Mouse (Mus musculus) thymus, adult 2 months (tissue): ENCODE measurements around the gene Hyou1. TPM values are rescaled to one million over a fixed set of nuclear protein-coding genes. Genes with fewer than 3 reads are reported as not detected.

Source experiments
- DNase-seq: peaks from one replicate; pipeline ENCODE4 v3.0.0; 2021
- H3K27ac ChIP-seq: fragments of 200-500 bp; 2 replicates; pipeline ENCODE4 v1.5.1; 2012; ENCODE audit warnings: low read length, control low read depth; ENCODE audit not compliant: control insufficient read depth, insufficient read depth
- H3K27me3 ChIP-seq: fragments of 200-500 bp; 2 replicates; pipeline ENCODE4 v1.6.1; 2012; ENCODE audit warnings: mild to moderate bottlenecking, low read length, moderate library complexity, mixed read lengths; ENCODE audit not compliant: control insufficient read depth, insufficient read depth
- H3K36me3 ChIP-seq: fragments of 200-500 bp; 2 replicates; pipeline ENCODE4 v1.6.1; 2012; ENCODE audit warnings: mild to moderate bottlenecking, low read length, moderate library complexity; ENCODE audit not compliant: control insufficient read depth, insufficient read depth
- H3K4me1 ChIP-seq: fragments of 200-500 bp; replicated peaks from 2 replicates; pipeline ENCODE4 v1.6.1; 2012; ENCODE audit warnings: low read length; ENCODE audit not compliant: control insufficient read depth, insufficient read depth
- H3K4me3 ChIP-seq: fragments of 200-500 bp; 2 replicates; pipeline ENCODE4 v1.5.1; 2012; ENCODE audit warnings: mild to moderate bottlenecking, low read length, control low read depth, moderate library complexity; ENCODE audit not compliant: control insufficient read depth, insufficient read depth
- CTCF ChIP-seq: fragments of 200-500 bp; IDR thresholded peaks from 2 replicates; pipeline ENCODE4 v1.5.1; 2012; ENCODE audit warnings: mild to moderate bottlenecking, control low read depth, low read length, moderate library complexity, borderline replicate concordance; ENCODE audit not compliant: control insufficient read depth, poor library complexity, insufficient read depth; ENCODE audit errors: extremely low read depth
- POLR2A ChIP-seq: fragments of 200-500 bp; IDR thresholded peaks from 2 replicates; pipeline ENCODE4 v1.6.1; 2012; ENCODE audit warnings: mild to moderate bottlenecking, low read length, control low read depth, moderate library complexity; ENCODE audit not compliant: control insufficient read depth, poor library complexity, insufficient read depth; ENCODE audit errors: extremely low read depth
- WGBS: fragments of 180-500 bp; shearing (Covaris S2); methylation state at CpG from one replicate; pipeline ENCODE4 v1.1.7; 2018; 5-methylcytosine and 5-hydroxymethylcytosine counted together
- polyA plus RNA-seq: library from polyadenylated mRNA; depleted of rRNA; stranded (reverse); fragments of >200 nt; gene quantifications from 2 replicates; pipeline ENCODE4 v1.2.3, GENCODE M21; 2012; rRNA removed

Hyou1 gene
- polyA plus RNA-seq, 1 experiment = 75.5 TPM

DNA sequence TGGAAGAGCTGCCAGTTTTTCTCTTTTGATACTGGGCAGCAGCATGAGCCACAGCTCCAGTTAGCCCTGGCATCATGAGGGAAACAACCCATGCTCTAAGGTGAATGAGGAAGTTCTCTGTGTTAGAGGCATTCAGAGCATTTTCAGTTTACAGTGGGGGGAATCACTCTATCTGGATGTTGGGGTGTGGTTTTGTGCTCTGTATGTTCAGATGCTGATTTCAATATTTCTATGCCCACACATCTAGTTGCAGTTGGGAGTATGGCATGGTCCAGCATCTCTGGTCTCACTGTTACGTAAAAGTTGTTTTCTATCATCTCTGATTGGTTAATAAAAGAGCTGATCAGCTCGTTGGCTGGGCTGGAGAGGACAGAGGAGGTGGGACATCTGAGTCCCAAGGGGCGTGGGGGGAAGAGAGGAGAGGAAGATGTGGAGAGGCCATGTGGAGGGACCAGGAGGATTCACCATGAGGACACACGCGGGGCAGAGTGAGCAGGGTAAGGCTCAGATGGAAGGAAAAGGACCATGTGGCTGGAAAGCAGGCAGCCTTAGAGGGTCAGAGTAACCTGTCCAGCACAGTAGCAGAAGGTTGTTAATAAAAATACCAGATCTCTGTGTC is 41.1 kb downstream of the Hyou1 start:
- DNase-seq = no peak
- no peak for TF ChIP-seq POLR2A
- TF ChIP-seq CTCF = no peak
- no peak overlapping the region for H3K4me3 ChIP-seq
- no peaks in the 10 kb centered on the region for H3K36me3 ChIP-seq
- peaks cover 6% of the 10 kb centered on the region for H3K4me1 ChIP-seq
- no peaks in the 10 kb centered on the region for H3K27me3 ChIP-seq
- 74% methylated on average over 5 of the region's 5 CpGs for WGBS
- H3K27ac ChIP-seq = no peak overlapping the region

DNA sequence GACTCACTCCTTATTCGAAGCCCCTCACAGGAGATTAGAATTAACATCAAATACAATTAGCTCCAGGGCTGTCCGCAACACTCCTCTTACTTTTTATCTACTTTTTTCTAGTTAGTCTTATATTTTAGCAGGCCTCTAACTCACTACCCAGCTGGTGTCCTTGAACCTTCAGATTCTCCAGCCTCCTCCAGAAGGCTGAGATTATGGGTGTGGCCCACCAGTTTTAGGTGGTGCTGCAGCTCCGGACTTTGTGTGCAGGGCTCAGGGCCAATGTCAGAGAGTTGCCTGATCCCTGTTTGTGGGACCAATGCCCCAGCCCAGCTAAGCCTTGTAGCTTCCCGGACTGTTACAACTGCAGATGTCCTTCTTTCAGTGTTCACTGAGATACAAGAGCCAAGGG is 44.3 kb downstream of the Hyou1 start:
- Histone ChIP-seq H3K27ac (no peak overlapping the region), H3K4me3 (no peak overlapping the region), H3K4me1 (no peaks in the 10 kb centered on the region), H3K27me3 (no peaks in the 10 kb centered on the region), H3K36me3 (no peaks in the 10 kb centered on the region)
- 83% methylated on average over 4 of the region's 4 CpGs for WGBS
- DNase-seq = no peak
- TF ChIP-seq CTCF (no peak), POLR2A (no peak)

DNA sequence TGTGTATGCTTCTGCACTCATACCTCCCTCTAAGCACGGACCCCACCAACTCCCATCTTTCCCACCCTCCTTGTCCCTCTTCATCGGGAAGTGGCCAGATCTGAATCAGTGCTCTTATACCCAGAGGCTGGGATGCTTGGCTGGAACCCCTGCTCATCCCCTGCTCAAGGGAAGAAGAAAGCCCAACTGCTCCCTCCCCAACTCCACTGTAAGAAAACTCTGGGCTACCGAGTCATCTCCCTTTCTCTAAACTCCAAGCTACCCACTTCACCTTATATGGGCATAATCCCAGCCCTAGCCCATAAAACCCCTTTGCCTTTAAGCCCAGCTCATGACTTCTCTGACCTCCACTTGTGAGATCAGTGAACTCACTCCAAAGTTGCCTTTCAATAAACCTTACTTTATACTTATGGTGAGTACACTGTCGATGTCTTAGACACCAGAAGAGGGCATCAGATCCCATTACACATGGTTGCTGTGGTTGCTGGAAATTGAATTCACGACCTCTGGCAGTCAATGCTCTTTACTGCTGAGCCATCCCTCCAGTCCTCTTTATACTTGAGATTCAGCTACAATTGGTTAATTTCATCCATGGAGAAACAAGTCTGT is 53.4 kb downstream of the Hyou1 start:
- WGBS = 51% methylated on average over 5 of the region's 5 CpGs
- no peaks in the 10 kb centered on the region for H3K27me3 ChIP-seq
- TF ChIP-seq POLR2A (no peak), CTCF (no peak)
- DNase-seq = no peak
- no peak overlapping the region for H3K4me3 ChIP-seq
- H3K4me1 ChIP-seq = no peaks in the 10 kb centered on the region; the same call in 1 of the 2 replicates
- no peaks in the 10 kb centered on the region for H3K36me3 ChIP-seq
- no peak overlapping the region for H3K27ac ChIP-seq

DNA sequence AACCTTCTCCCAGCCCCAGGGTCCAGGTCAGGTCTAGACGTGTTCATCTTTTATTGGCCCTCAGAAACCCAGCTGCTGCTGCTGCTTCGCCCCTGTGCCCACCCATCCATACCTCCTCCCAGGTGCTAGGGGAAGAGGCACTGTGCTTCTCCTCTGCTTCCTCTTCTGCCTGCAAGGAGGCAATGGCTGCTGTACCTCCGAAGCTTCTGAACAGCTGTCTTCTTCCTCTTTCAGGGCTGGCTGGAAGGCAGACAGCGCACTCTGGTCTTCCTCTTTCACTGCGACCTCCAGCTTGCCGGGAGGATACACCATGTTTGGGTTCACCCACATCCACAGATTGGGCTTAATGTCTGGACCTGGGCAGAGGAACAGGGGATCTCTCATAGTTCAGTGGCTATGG is 56.5 kb downstream of the Hyou1 start:
- Histone ChIP-seq H3K27me3 (no peaks in the 10 kb centered on the region), H3K4me3 (no peak overlapping the region), H3K36me3 (no peaks in the 10 kb centered on the region), H3K27ac (no peak overlapping the region), H3K4me1 (no peaks in the 10 kb centered on the region; the same call in 1 of the 2 replicates)
- DNase-seq = no peak
- no peak for TF ChIP-seq CTCF
- TF ChIP-seq POLR2A = no peak
- 14% methylated on average over 6 of the region's 6 CpGs for WGBS

DNA sequence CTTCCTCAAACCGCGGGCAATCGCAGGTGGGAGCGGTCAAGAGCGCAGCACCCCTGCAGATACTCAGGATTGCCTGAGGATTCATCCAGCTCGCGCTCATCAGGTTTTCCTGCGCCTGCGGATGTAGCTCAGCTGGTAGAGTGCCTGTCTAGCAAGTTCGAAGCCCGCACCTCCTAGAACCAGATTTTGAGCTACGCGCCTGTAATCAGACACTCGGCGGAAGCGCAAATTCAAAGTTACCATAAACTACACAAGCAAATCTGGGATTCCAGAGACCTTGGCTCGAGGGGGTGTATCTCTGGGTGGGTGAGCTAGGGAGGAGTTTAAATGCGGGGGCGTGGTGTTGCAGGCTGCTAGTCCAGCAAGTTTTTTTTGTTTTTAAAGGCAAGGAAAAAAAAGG is 61.7 kb downstream of the Hyou1 start, which contains the start of gene Foxr1:
Gene Foxr1 (minus strand): TSS at position 176 of the 400 bp plus-strand sequence.
- TF ChIP-seq POLR2A (no peak), CTCF (no peak)

More for the DNA sequence above, 61.7 kb downstream of the Hyou1 start, which contains the start of gene Foxr1:
- H3K27me3 ChIP-seq = no peaks in the 10 kb centered on the region
- H3K4me1 ChIP-seq = no peaks in the 10 kb centered on the region; the same call in 1 of the 2 replicates
- H3K27ac ChIP-seq = no peak within 1 kb of the TSS
- no peaks in the 10 kb centered on the region for H3K36me3 ChIP-seq
- DNase-seq = no peak
- WGBS = 94% methylated on average over 19 of the region's 19 CpGs
- H3K4me3 ChIP-seq = no peak within 1 kb of the TSS

Other genes with a start within 250 kb of the Hyou1 start
- gene Mcam, start 245.0 kb upstream of the Hyou1 start, polyA plus RNA-seq = 13.0 and 18.7 TPM in 2 replicates
- gene Cbl, start 145.4 kb upstream of the Hyou1 start, polyA plus RNA-seq = 132 and 194 TPM in 2 replicates
- 6.1 and 13.0 TPM in 2 replicates for gene Ccdc153, start 138.8 kb upstream of the Hyou1 start, polyA plus RNA-seq
- 0.55 and 0.59 TPM in 2 replicates for gene Pdzd3, start 128.0 kb upstream of the Hyou1 start, polyA plus RNA-seq
- 13.4 and 16.2 TPM in 2 replicates for gene Nlrx1, start 110.9 kb upstream of the Hyou1 start, polyA plus RNA-seq
- gene Abcg4, start 90.9 kb upstream of the Hyou1 start, polyA plus RNA-seq = 1.2 and 2.7 TPM in 2 replicates
- gene Hinfp, start 73.8 kb upstream of the Hyou1 start, polyA plus RNA-seq = 71.1 and 71.9 TPM in 2 replicates
- 94.1 and 110 TPM in 2 replicates for gene C2cd2l, start 59.2 kb upstream of the Hyou1 start, polyA plus RNA-seq
- gene Dpagt1, start 53.5 kb upstream of the Hyou1 start, polyA plus RNA-seq = 47.9 and 49.5 TPM in 2 replicates
- 891 and 1,033 TPM in 2 replicates for gene H2afx, start 44.8 kb upstream of the Hyou1 start, polyA plus RNA-seq
- gene Hmbs, start 35.3 kb upstream of the Hyou1 start, polyA plus RNA-seq = 40.7 and 42.2 TPM in 2 replicates
- 37.9 and 40.8 TPM in 2 replicates for gene Vps11, start 17.8 kb upstream of the Hyou1 start, polyA plus RNA-seq
- 22.4 and 32.9 TPM in 2 replicates for gene Slc37a4, start 17.4 kb downstream of the Hyou1 start, polyA plus RNA-seq
- gene Rps25, start 27.6 kb downstream of the Hyou1 start, polyA plus RNA-seq = 220 and 258 TPM in 2 replicates
- 49.1 and 57.4 TPM in 2 replicates for gene Trappc4, start 28.1 kb downstream of the Hyou1 start, polyA plus RNA-seq
- 30.0 and 30.9 TPM in 2 replicates for gene Ccdc84, start 39.1 kb downstream of the Hyou1 start, polyA plus RNA-seq
- gene Foxr1, start 61.6 kb downstream of the Hyou1 start, polyA plus RNA-seq = 0.08 and 0.22 TPM in 2 replicates
- 1.4 and 1.6 TPM in 2 replicates for gene Upk2, start 75.5 kb downstream of the Hyou1 start, polyA plus RNA-seq
- 38.7 and 50.4 TPM in 2 replicates for gene Bcl9l, start 103.3 kb downstream of the Hyou1 start, polyA plus RNA-seq
- 7.7 and 9.9 TPM in 2 replicates for gene Cxcr5, start 182.4 kb downstream of the Hyou1 start, polyA plus RNA-seq
- 29.2 and 35.6 TPM in 2 replicates for gene Ddx6, start 225.4 kb downstream of the Hyou1 start, polyA plus RNA-seq